Mouse (Mus musculus) gonadal fat pad, adult 2 months (tissue): ENCODE results near the gene Sipa1l3. TPM values are rescaled to one million over a fixed set of nuclear protein-coding genes. Genes with fewer than 3 reads are reported as not detected.

ENCODE experiments used
- DNase-seq: peaks from one replicate; pipeline ENCODE4 v3.0.0-alpha.2; 2012; ENCODE audit warnings: low read depth
- polyA plus RNA-seq: library from polyadenylated mRNA; depleted of rRNA; stranded (reverse); fragments of >200 nt; gene quantifications from 2 replicates; pipeline ENCODE4 v1.2.3, GENCODE M21; 2012

Sipa1l3 gene
- polyA plus RNA-seq, 1 experiment, result 37.4 TPM

DNA sequence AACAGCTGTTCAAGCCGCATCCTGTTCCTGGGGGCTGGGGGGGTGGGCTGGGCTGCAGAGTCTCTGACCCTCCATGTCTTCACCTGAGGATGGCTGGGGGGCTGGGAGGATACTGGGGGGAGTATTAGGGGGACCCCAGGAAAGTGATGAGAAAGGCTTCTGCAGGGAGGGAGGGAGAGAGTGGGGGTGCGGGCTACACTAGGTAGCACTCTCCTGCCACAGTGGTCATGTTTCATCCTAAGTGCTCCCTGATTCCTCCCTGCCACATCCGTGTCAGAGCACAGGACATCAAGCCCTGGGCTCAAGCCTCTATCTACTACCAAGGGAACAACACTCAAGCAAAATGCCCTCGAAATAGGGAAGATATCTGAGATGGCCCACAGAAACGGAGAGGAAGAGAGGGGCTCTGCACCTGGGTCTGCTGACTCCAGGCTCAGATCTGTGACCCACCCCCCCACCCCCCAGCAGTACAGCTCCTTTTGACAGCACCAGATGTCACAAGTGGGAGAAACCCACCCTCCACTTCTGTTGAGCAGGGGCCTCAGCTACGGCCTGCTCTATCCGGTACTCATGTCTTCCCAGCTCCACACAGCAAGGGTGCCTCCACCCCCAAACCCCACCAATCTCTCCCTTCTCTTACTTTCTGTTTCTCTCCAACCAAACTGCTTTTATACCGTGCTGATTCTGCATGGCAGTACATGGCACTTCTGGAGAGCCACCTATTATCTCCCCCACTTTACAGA lies 106.4 kb downstream of the Sipa1l3 start:
- DNase-seq, result no peak

DNA sequence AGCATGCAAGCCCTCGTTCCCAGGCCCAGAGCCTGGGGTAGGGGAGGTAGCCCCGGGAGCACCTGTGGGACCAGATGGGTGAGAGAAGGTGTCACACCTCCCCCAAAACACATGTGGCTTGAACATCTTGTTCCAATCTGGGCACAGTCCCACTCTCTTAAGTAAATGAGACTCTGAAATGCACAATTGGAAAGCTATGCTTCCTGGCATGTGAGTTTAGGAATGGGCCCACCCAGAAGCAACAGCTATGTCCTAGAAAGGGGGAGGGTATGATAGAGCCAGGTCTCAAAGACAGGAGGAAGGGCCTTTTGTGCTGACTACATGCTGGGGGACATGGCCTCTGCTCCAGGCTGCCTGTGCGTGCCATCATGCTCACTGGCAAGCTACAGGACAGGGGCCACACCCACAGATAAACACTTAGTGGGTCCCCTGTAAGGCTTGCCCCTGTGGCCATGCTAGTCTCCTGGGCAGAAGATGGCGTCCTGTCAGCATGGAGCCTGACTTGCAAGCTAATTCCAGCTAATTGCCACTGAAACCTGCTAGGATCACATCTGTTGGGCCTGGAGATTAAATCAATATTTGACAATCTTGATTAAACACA lies 107.1 kb downstream of the Sipa1l3 start:
- DNase-seq, result no peak

DNA sequence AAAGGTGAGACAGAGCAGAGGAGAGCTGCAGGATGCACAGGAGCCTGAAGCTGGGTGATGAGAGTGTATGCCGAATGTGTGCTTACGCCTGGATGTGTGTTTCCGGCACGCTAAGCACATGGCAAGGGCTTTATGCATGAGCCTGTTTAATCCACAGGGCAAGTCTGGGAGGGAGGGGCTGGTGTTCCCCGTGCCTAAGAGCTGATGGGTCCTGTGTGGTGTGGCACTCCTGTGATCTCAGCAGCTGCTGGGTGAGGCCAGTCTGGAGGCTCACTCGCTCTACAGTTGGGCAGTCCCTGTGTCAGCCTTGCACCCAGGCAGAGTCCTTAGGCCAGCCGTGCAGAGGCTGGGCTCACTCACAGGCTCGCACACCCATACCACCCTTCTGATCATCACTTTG lies 108.0 kb downstream of the Sipa1l3 start:
- no peak for DNase-seq

DNA sequence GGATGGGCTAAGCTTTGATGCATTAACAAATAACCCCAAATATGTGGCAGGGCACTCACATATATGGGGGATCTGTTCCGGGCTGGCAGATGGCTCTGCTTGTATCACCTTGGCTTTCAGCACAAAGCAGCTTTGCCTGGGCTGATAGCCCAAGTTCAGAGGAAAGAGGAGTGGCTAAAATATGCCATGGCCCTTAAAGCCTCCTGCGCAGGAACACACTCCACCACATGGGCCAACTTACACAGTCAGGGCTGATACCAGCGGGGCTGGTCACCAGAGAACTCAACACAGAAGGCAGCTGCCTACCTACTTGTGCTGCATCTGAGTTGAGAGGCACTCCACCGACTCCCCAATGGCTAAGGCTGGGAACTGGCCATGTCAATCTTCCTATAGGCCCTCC lies 111.6 kb downstream of the Sipa1l3 start:
- no peak for DNase-seq

DNA sequence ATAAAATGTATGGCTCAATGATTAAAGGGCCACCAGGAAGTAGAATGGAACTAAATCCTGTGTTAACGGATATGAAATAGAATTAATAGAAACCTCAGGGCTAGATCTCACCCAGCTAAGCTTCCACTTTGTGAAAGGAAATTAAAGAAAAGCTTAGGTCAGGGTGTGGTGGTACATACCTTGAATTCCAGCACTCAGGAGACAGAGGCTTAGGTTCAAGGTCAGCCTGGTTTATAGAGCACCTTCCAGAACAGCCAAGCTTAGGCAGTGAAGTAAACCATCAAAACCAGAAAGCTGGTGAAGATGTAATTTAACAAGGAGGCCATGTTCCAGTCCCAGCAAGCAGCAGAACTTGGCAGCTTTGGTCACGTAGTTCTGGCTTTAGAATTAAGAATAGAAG lies 114.3 kb downstream of the Sipa1l3 start:
- DNase-seq, result no peak

DNA sequence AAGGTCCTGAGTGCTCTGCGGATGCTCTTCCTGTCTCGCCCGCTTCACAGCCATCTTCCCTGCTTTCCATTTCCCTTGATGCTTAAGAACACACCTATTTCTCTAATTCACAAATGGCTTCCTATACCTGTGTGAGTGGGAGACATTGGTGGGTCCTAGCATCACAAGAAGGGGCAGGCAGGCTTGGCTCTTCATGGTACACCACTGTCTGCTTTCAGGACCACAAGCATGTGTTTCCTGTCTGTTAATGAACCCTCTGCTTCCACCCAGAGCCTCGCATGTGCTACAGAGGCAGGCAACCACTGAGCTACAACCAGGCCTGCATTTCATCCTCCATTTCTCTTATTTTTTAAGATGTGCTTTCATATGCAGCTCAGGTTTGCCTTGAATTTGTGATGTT lies 116.4 kb downstream of the Sipa1l3 start:
- no peak for DNase-seq

DNA sequence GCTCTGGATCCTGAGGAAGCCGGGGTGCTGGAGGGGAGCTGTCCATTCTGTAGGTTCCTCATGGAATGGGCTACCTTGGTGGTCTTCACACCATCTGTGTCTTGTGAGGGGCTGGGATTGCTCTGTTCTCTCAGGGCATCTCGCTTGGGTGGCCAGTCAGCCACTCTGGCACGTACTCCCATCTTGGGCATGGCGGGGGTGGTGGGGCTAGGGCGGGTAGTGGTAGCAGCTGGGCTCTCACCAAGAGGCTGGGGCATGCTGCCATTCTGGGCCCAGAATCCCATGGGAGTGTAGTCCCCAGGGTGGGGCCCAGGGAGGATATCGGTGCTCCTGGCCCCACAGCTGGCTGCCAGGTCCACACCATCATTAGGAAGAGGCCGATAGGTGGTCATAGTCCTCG lies 118.0 kb downstream of the Sipa1l3 start:
- no peak for DNase-seq

DNA sequence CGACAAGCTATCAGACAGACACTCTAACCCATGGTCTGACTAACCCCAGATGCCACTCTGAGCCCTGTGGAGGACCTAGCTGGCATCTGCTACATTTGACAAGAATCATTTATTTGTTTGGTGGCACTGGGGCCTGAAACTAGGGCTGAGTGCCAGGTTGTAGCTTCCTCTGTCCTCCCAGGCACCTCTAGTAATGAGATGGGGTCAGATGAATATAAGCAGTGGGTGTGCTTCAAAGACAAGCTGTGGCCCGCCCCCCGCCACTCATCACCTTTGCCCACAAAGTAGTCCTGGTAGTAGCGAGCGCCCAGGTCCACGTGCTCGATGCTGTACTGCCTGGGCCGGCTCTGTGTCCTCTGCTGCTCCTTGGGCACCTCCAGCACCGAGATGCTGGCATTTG lies 119.4 kb downstream of the Sipa1l3 start:
- DNase-seq, result no peak

DNA sequence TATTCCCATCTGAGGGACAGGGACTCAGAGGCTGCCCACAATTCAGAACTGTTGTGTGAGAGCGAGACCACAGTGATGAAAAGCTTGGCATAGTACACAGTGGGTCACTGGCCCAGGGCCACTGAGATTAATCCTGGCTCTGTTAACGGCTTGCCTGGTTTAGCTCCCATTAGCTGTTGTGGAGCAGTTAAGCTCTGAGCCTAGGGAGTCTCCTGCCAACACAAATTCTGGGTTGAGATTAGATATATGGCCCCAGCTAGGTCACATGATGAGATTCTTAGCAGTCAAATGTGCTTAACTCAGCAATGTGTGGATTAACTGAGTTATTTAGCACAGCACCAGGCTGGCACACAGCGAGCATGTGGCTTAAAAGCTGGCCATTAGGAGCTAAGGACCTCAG lies 121.0 kb downstream of the Sipa1l3 start:
- no peak for DNase-seq

DNA sequence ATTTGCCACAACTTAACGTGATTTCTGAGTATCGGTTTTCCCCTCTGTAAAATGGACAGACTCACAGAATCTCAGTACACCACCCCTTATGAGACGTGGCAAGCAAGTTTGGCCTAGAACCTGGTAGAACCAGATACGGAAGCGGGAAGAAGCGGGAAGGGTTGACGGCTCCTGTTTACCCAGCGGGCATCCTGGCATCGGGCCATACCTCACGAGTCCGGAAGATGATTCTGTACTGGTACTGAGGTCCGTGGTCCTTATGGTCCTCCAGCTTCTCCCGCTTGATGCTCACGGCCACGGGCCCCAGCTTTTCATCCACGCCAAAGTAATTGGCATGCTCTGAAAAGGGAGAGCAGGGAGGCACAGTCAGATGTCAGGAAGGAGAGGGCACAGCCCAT lies 121.5 kb downstream of the Sipa1l3 start:
- DNase-seq, result no peak

DNA sequence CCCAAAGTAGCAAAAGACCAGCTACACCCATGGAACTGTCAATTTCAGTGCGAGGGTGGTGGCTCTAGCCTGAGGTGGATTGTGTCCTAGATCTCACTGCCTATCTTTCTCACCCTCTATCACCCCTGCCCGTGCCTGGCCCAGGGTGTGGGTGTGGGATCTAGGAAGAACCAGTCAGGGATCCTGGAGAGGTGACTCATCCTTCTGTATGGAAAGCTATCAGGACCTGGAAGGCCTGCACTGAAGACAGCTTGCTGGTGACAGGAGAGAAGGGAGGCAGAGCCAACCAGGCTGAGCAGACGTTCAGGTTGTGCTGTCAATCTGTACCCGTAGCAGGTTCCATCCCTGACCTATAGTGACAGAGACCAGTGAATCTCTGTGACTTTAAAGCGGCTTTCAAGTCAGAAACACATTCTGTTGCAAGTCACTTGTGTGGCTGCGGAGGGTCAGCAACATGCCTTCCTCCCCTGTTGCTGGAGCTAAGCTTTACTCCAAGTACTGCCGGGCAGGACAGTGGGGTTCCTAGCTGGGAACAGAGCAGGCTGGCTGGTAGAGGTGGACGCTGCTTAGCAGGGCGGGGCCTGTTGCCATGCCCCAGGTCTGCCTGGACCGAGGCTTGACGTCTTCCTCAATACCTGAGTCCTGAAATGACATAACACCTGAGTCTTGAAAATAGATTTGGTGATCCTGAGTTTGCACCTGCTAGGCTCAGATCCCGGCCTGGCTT lies 122.1 kb downstream of the Sipa1l3 start:
- no peak for DNase-seq

DNA sequence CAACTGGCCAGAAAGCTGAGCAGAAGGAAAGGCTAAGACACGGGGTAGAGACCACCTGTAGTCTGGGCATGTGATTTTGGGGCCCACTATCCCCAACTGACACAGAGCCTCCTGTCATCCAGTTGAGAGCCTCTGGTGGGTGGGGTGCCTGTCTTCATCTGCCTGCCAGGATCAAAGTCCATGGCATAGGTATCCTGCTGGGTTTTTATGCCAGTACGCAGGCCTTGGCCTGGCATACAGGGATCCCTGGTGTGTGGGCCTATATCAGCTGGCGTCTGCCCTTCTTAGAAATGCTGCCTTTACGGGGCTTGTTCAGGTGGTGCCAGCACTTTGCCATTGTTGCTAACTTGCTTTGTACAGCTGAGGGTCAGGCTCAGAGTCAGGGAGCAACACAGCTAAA lies 123.3 kb downstream of the Sipa1l3 start:
- DNase-seq, result no peak

DNA sequence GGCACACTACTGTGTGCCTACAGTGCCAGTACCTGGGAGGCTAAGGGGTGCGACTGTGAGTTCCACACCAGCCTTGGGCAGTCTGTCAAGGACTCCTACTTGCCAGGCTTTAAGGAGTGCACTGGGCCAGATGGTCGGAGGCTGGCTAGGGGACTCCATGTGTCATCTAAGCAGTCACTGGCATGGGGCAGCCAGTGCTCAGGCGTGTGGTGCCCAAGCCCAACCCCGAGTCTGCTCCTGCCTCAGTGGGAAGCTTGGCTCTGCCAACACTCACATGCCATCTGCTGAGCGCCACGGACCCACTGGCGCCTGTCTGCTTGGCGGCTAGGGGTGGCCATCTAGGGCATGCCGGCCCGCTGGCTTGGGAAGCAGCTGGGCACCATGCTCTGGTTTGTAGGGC lies 125.1 kb downstream of the Sipa1l3 start:
- no peak for DNase-seq

DNA sequence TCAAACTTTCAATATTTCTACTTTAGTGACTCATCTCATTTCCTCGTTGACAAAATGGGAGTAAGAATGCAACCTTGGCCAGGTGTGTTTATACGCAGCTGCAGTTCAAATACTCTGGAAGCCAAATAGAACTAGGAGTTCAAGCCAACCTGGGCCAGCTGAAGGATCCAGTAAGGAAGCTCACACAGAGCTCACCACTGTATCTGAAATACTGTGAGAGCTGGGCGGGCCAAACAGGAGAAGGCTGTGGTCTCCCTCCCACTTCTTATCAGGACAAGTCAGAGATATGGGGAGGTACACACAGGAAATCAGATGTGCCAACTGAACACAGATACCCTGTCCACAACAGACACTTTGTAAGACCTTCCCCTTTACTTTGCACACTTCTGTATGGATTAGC lies 125.6 kb downstream of the Sipa1l3 start:
- DNase-seq, result no peak

DNA sequence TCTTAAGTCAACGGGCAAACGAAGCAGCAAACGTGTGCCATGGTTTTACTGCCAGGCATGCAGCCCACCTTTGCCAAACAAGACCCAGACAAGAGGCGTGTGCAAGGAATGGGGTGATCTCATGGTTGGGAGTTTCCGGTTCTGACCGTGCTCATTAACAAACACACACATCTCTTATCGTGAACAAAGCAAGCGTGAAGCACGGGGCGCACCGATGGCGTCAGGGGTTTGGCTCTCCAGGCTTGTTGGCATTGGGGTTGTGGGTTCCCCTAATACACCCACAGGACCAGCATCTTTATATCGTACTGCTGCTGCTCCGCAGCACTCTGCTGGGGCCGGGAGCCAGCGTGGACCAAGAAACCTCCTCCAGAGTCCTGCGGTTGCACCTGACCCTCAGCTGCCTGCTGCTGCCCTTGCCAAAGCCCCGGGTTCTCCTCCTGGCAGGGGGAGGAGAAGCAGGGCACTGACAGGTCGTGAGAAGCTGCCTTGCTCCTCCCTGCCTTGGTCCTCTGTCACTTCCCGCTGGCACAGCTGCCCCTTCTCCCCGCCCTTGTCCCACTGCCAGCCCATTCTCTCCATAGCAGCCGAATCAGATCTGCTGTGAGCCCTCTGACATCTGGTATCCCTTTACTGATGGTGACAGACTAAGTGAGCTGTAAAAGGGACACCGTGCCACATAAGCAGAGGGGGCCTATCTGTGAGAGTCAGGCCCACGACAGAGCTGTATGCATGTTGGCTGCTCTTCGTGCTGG lies 126.5 kb downstream of the Sipa1l3 start:
- DNase-seq, result no peak

DNA sequence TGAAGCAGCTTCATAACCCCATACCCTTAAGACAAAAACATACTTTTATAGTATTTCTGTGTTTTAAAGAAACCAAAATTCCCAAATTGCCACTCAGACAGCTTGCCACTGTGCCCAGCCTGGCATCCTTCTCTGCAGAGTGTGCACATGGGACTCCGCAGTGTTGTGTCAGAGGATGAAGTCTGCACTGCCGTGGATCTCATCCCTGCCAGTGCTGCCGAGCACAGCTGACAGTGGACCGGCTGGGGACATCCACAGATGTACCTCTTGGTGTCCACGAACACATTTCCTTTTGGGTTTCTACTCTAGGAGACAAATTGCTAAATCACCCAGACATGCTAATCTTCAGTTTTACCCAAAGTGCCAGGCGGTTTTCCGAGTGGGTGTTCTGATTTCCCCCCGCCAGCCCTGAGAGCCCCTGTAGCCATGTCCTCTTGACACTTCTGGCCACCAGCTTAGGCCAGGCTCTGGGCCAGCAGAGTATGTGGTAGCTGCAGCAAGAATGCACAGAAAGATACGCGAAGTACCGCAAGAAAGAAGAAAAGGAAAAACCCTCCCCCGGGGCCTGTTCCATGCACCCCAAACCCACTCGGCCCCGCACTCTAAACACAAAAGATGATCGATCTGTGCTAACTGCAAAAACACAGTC lies 127.2 kb downstream of the Sipa1l3 start:
- no peak for DNase-seq

DNA sequence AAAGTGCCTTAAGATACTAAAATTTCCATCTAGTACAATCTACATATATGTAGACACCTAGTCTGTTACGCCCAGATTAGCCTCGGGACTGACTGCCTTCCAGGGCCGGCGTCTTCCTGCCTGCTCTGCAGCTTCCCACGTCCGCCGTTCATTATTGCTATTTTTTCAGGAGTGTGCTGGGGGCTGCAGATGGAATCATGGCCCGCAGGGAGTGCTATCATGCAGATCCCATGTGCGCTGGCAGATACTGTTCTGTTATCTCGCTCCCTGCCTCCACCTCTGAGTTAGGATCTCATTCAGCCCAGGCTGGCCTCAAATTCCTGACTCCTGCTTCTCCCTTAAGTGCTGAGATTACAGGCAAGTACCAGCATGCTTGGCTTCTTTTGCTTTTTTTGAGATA lies 128.2 kb downstream of the Sipa1l3 start:
- DNase-seq, result no peak

DNA sequence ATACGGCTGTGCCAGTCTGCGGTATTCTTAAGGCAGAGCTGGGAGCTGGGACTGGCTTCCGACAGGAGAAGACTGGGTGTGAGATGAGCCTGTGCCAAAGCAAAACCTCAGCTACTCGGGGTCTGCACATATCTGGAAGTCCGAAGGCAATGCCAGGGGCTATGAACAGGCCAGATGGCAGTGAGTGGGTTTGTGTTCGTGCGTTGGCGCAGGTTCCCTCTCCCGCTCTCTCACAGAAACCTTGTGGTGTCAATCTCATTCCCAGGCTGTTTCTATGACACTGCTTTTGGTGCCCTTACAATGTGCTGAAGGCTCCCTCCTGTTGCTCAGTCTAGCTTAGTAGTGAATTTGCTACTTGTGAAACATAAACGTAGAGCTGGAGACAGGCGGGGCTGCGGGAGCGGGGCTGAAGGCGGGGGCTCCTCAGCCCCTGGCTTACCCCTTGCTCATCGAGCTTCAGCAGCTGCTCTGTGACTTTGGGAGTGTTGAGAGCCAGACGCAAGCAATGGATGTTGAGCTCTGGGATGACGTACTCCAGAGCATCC lies 130.8 kb downstream of the Sipa1l3 start:
- no peak for DNase-seq

DNA sequence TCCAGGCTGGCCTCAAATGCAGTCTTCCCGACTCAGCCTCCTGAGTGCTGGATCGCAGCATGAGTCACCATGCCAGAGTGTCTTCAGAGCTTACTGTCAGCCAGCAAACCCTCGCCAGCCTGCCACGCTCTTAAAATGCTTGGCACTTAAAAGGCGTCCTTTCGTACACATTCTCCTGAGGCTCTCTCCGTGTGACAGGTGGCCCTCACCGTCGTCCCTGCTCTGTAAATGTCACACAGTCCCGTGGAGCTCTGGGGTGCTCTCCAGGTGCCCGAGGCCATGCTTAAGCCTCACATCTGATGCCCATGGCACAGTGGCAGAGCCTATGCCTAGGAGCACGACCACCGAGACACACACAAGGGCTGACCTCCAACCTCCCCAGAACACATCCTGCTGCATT lies 132.1 kb downstream of the Sipa1l3 start:
- no peak for DNase-seq

DNA sequence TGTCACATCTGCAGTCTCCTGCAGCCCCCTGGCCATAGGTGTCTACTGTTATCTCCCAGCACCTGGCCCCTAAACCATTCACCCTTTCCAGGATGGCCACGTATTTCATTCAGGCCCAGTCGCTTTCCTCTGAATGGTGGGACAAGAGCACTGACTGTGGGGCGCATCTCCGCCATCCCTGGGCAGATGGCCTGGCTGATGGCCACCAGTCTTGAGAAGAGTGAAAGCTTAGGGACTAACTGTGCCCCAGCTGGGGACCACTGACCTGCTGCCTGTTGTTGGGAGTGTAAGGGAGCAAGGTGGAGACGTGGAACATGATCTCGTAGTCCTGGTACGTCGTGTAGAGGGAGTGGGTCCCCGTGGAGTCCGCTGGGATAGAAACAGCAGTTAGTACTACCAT lies 132.7 kb downstream of the Sipa1l3 start:
- no peak for DNase-seq

DNA sequence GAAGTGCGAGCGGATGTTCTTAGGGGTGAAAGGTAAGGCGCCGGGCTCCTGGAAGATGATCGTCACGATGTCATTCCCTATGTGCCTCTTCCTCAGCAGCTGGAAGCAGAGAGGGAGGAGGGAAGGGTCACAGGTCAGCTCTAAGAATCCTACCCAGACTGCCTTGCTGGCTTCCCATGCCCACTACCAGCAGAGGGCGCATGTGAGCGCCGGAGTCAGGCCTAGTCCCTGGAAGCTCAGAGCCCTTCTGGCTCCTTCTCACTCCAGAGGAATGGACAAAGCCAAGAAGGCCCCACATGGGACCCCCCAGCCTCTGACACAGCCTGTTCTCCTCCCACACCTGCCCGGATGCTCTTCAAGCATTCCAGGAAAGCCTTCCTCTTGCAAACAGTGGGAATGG lies 135.2 kb downstream of the Sipa1l3 start:
- no peak for DNase-seq
